Mouse (Mus musculus) neural tube, embryonic 13.5 days (tissue): Measurements from ENCODE around the gene Kcnn4. TPM values are rescaled to one million over a fixed set of nuclear protein-coding genes. Genes with fewer than 3 reads are reported as not detected.

Experiments used
- ATAC-seq: fragments of 200-750 bp; cut with Nextera tagmentation; 2 replicates; pipeline ENCODE4 v1.8.0; 2017; ENCODE audit warnings: low read depth, mild to moderate bottlenecking, moderate TSS enrichment, moderate library complexity
- H3K27ac ChIP-seq: fragments of 300-500 bp; sonication (generic); replicated peaks from 2 replicates; pipeline ENCODE4 v1.5.1; 2015; ENCODE audit warnings: moderate library complexity, mild to moderate bottlenecking, inconsistent platforms
- H3K27me3 ChIP-seq: fragments of 300-500 bp; sonication (generic); 2 replicates; pipeline ENCODE4 v1.6.1; 2015; ENCODE audit warnings: mild to moderate bottlenecking, inconsistent platforms
- H3K36me3 ChIP-seq: fragments of 300-500 bp; sonication (generic); 2 replicates; pipeline ENCODE4 v1.6.1; 2015; ENCODE audit warnings: mild to moderate bottlenecking, inconsistent platforms
- H3K4me1 ChIP-seq: fragments of 300-500 bp; sonication (generic); replicated peaks from 2 replicates; pipeline ENCODE4 v1.6.1; 2015; ENCODE audit warnings: inconsistent platforms
- H3K4me2 ChIP-seq: fragments of 300-500 bp; sonication (generic); 2 replicates; pipeline ENCODE4 v1.6.1; 2015; ENCODE audit warnings: inconsistent platforms, mild to moderate bottlenecking, moderate library complexity
- H3K4me3 ChIP-seq: fragments of 300-500 bp; sonication (generic); 2 replicates; pipeline ENCODE4 v1.5.1; 2015; ENCODE audit warnings: mild to moderate bottlenecking, inconsistent platforms
- H3K9ac ChIP-seq: fragments of 300-500 bp; sonication (generic); 2 replicates; pipeline ENCODE4 v1.6.1; 2015; ENCODE audit warnings: moderate library complexity, mild to moderate bottlenecking, inconsistent platforms
- H3K9me3 ChIP-seq: fragments of 300-500 bp; sonication (generic); 2 replicates; pipeline ENCODE4 v1.6.1; 2016; ENCODE audit warnings: inconsistent platforms
- WGBS: fragments of 180-500 bp; shearing (Covaris S2); methylation state at CpG from one replicate; pipeline ENCODE4 v1.1.7; 2015; 5-methylcytosine and 5-hydroxymethylcytosine counted together
- microRNA-seq: library from miRNA; unstranded; fragments of <30 nt; microRNA quantifications from one replicate; pipeline ENCODE4, GENCODE M21; 2016
- polyA plus RNA-seq: library from polyadenylated mRNA; unstranded; fragments of >200 nt; fragmentation: Nextera tagmentation; extraction: Ambion mirVana; gene quantifications from 2 replicates; pipeline ENCODE4 v1.2.1, GENCODE M21; 2015

Kcnn4 gene
- polyA plus RNA-seq, 1 experiment from 2014 or later: 2.2 TPM

DNA sequence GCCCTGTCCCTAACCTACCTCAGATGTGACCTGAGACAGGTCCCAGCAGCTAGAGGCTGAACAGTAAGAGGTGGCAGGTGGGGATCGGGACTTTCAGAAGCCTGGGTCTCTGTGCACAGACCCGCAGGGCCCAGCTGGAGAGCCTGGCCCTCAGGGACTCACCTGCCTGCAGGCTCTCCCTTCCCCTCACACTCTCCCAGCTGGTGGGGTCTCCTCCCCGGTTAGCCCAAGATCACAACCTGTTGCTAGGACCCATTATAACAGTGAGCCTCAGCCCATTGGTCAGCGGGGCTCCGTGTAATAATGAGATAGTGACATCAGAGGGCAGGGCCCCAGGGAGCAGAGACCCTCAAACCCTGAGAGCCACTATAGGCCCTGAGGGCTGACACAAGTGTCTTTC lies 65.2 kb downstream of the Kcnn4 start:
- 70% methylated on average over 5 of the region's 5 CpGs for WGBS
- ATAC-seq: no peak
- Histone ChIP-seq H3K36me3 (no peaks in the 10 kb centered on the region), H3K4me1 (no peaks in the 10 kb centered on the region), H3K4me2 (no peak overlapping the region), H3K9me3 (0 out of 2 replicates have a peak, but pooled peaks cover 11% of the 10 kb centered on the region), H3K27ac (no peak overlapping the region), H3K4me3 (no peak overlapping the region), H3K27me3 (peaks cover 10% of the 10 kb centered on the region), H3K9ac (no peak overlapping the region)

Small RNA genes within 50 kb of the gene (microRNA-seq; reads per million reads assigned to microRNA genes)
- not detected for gene Gm27592

Other genes with a start within 250 kb of the Kcnn4 start
- gene Zfp235, start 236.1 kb upstream of the Kcnn4 start, polyA plus RNA-seq: 18.4 and 21.4 TPM in 2 replicates
- gene Zfp114, start 195.2 kb upstream of the Kcnn4 start, polyA plus RNA-seq: 3.7 and 4.6 TPM in 2 replicates
- gene Zfp111, start 158.8 kb upstream of the Kcnn4 start, polyA plus RNA-seq: 4.9 and 6.0 TPM in 2 replicates
- 4.4 TPM in 2 replicates for gene Zfp109, start 132.7 kb upstream of the Kcnn4 start, polyA plus RNA-seq
- 4.9 and 5.5 TPM in 2 replicates for gene Zfp108, start 115.5 kb upstream of the Kcnn4 start, polyA plus RNA-seq
- gene Zfp93, start 99.8 kb upstream of the Kcnn4 start, polyA plus RNA-seq: 6.9 and 7.6 TPM in 2 replicates
- gene Zfp61, start 69.0 kb upstream of the Kcnn4 start, polyA plus RNA-seq: 39.8 and 49.2 TPM in 2 replicates
- gene Zfp94, start 53.6 kb upstream of the Kcnn4 start, polyA plus RNA-seq: 18.2 and 19.2 TPM in 2 replicates
- 0.31 TPM in 1 of 2 replicates, not detected in the other for gene Tescl, start 36.3 kb upstream of the Kcnn4 start, polyA plus RNA-seq
- not detected in 2 replicates for gene Lypd5, start 21.1 kb upstream of the Kcnn4 start, polyA plus RNA-seq
- 36.2 and 37.7 TPM in 2 replicates for gene Smg9, start 29.4 kb downstream of the Kcnn4 start, polyA plus RNA-seq
- gene Irgc1, start 82.0 kb downstream of the Kcnn4 start, polyA plus RNA-seq: not detected in 2 replicates
- gene Plaur, start 92.2 kb downstream of the Kcnn4 start, polyA plus RNA-seq: 1.3 and 2.2 TPM in 2 replicates
- 56.3 and 71.3 TPM in 2 replicates for gene Cadm4, start 111.8 kb downstream of the Kcnn4 start, polyA plus RNA-seq
- gene Zfp428, start 136.7 kb downstream of the Kcnn4 start, polyA plus RNA-seq: 243 and 251 TPM in 2 replicates
- gene AC161166.1, start 142.2 kb downstream of the Kcnn4 start, polyA plus RNA-seq: 1.1 and 1.5 TPM in 2 replicates
- 20.9 and 21.2 TPM in 2 replicates for gene Irgq, start 160.4 kb downstream of the Kcnn4 start, polyA plus RNA-seq
- not detected in 2 replicates for gene Pinlyp, start 175.9 kb downstream of the Kcnn4 start, polyA plus RNA-seq
- gene Xrcc1, start 176.0 kb downstream of the Kcnn4 start, polyA plus RNA-seq: 66.3 and 79.2 TPM in 2 replicates
- gene Ethe1, start 217.3 kb downstream of the Kcnn4 start, polyA plus RNA-seq: 18.1 and 21.9 TPM in 2 replicates
- gene Zfp575, start 217.4 kb downstream of the Kcnn4 start, polyA plus RNA-seq: 7.7 and 8.4 TPM in 2 replicates
- gene Phldb3, start 240.5 kb downstream of the Kcnn4 start, polyA plus RNA-seq: not detected in 2 replicates